Comparison of ENCODE assay signal across 8 mouse cellular contexts in the genomic region with DNA sequence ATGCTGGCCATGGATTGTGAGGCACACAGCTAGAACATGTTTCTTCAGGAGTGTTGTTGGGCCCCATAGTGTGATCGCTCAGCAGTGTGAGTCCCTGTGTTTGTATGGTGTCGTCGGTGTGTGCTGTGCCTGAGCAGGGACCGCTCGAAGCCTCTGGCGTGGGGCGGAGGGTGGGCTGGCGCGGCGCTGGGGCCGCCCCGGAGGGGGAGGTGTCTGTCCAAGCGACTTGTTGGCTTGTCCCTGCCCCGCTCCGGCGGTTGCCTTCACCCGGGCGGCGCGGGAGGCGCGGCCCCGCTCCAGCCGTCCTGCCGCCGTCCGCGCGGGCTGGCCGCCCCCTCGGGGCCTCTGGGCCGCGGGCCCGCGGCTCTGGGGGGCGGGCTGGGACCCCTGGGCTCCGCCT. TPM values are rescaled to one million over a fixed set of nuclear protein-coding genes. Genes with fewer than 3 reads are reported as not detected.
DNase-seq lines count a peak whose midpoint lies in the region; ATAC-seq and TF ChIP-seq lines count a peak whose summit lies in the region.

No protein-coding gene starts in this region.

- no peaks in the 10 kb centered on the region for H3K27me3 ChIP-seq in erythroblast, embryonic 14.5 days (ENCODE audit: control insufficient read depth)
- H3K27me3 ChIP-seq in heart, postnatal 0 days (ENCODE audit: control insufficient read depth, insufficient read depth, low read length): no peaks in the 10 kb centered on the region
- no peaks in the 10 kb centered on the region for H3K27me3 ChIP-seq in stomach, embryonic 16.5 days (ENCODE audit: control insufficient read depth, insufficient read depth, low read length)

- H3K4me1 ChIP-seq in erythroblast, embryonic 14.5 days (ENCODE audit: control insufficient read depth): peaks cover 95% of the 10 kb centered on the region
- peaks cover 75% of the 10 kb centered on the region for H3K4me1 ChIP-seq in heart, postnatal 0 days (ENCODE audit: control insufficient read depth, insufficient read depth)
- H3K4me1 ChIP-seq in stomach, embryonic 16.5 days (ENCODE audit: control insufficient read depth, insufficient read depth, low read length): peaks cover 74% of the 10 kb centered on the region

- H3K9me3 ChIP-seq in erythroblast, embryonic 14.5 days (ENCODE audit: control insufficient read depth, low read length): no peaks in the 10 kb centered on the region
- no peaks in the 10 kb centered on the region for H3K9me3 ChIP-seq in heart, postnatal 0 days (replicated peaks; ENCODE audit: control insufficient read depth, low read length)
- no peaks in the 10 kb centered on the region for H3K9me3 ChIP-seq in stomach, embryonic 16.5 days (replicated peaks; ENCODE audit: control insufficient read depth, low read length)

- peak overlapping the region; percentile 83 for H3K9ac ChIP-seq in heart, postnatal 0 days (replicated peaks; ENCODE audit: low read depth, low read length)
- peak overlapping the region; percentile 88 for H3K9ac ChIP-seq in stomach, embryonic 16.5 days (ENCODE audit: low read length)

- no peak for TF ChIP-seq EP300 in heart, postnatal 0 days (IDR thresholded peaks at IDR 0.05; ENCODE audit: low read depth)

- H3K4me2 ChIP-seq in heart, postnatal 0 days (ENCODE audit: low read depth, low read length): peak overlapping the region; percentile 81
- H3K4me2 ChIP-seq in stomach, embryonic 16.5 days (ENCODE audit: low read depth, low read length): peak overlapping the region; percentile 76

- WGBS in heart, postnatal 0 days: 0% methylated on average over 16 of the region's 37 CpGs
- WGBS in stomach, embryonic 16.5 days: under 1% methylated on average over 37 of the region's 37 CpGs

- DNase-seq in adrenal gland, adult (ENCODE audit: inconsistent age in 2 of 2, low spot score in 1 of 2): peak; percentile 88 to 92
- DNase-seq in heart, postnatal 0 days (ENCODE audit: low spot score): peak; percentile 78
- DNase-seq in kidney, postnatal 25 days: peak; percentile 79 to 91
- DNase-seq in thymus, postnatal 0 days (ENCODE audit: low spot score): no peak
- DNase-seq in right cerebral cortex, postnatal 25 days: no peak

- H3K27ac ChIP-seq in heart, postnatal 0 days (ENCODE audit: low read depth): peak overlapping the region; percentile 93
- peak overlapping the region; percentile 96 for H3K27ac ChIP-seq in stomach, embryonic 16.5 days (ENCODE audit: low read length)

- no peak for TF ChIP-seq CTCF in heart, postnatal 0 days (IDR thresholded peaks at IDR 0.05; ENCODE audit: low read depth)

- peak; percentile 64 for ATAC-seq in heart, postnatal 0 days (ENCODE audit: insufficient read depth, low read depth)
- ATAC-seq in megakaryocyte, adult 5-6 weeks (ENCODE audit: poor library complexity, severe bottlenecking): 0 out of 2 replicates have a peak, but pooled peaks have one; percentile 15
- ATAC-seq in stomach, embryonic 16.5 days (ENCODE audit: insufficient read depth, low FRiP score): peak; percentile 63

- H3K4me3 ChIP-seq in erythroblast, embryonic 14.5 days (replicated peaks): peak overlapping the region; percentile 86
- peak overlapping the region; percentile 77 for H3K4me3 ChIP-seq in heart, postnatal 0 days (ENCODE audit: low read depth, low read length)
- peak overlapping the region; percentile 73 for H3K4me3 ChIP-seq in stomach, embryonic 16.5 days (replicated peaks; ENCODE audit: low read length)

- H3K36me3 ChIP-seq in erythroblast, embryonic 14.5 days (ENCODE audit: control insufficient read depth): peaks cover 60% of the 10 kb centered on the region
- peaks cover 17% of the 10 kb centered on the region for H3K36me3 ChIP-seq in heart, postnatal 0 days (replicated peaks; ENCODE audit: control insufficient read depth, insufficient read depth, low read length)
- no peaks in the 10 kb centered on the region for H3K36me3 ChIP-seq in stomach, embryonic 16.5 days (ENCODE audit: control insufficient read depth, insufficient read depth, low read length)

RNA-seq across cellular contexts. Expression of gene Arhgap23, which starts 24.6 kb away (rescaled TPM):
- 28.7 and 30.6 TPM in 2 replicates for polyA plus RNA-seq in erythroblast, embryonic 14.5 days (2012)
- 44.0 and 53.5 TPM in 2 replicates for total RNA-seq in heart, postnatal 0 days (2014; rRNA removed; ENCODE audit: low replicate concordance)
- 3.7 and 3.8 TPM in 2 replicates for polyA plus RNA-seq in heart, postnatal 0 days (2015; fragmentation: Nextera tagmentation; extraction: Ambion mirVana)
- 7.7 and 9.8 TPM in 2 replicates for total RNA-seq in megakaryocyte, adult 5-6 weeks (2015)
- 5.8 and 9.4 TPM in 2 replicates for total RNA-seq in megakaryocyte, adult 5-6 weeks (2017)
- 4.4 and 4.8 TPM in 2 replicates for polyA plus RNA-seq in stomach, embryonic 16.5 days (2015; fragmentation: Nextera tagmentation; extraction: Ambion mirVana)
- polyA plus RNA-seq in thymus, postnatal 0 days (2015; fragmentation: Nextera tagmentation; extraction: Ambion mirVana): 1.6 and 2.9 TPM in 2 replicates

Comparison
In these comparisons a context has a peak if more than half of its experiments do, and no peak if none do; other contexts are left out.
1. DNase-seq: peak in adrenal gland, adult (2 of 2), heart, postnatal 0 days (single experiment) and kidney, postnatal 25 days (2 of 2); none in thymus, postnatal 0 days (single experiment) and right cerebral cortex, postnatal 25 days (single experiment).
2. Peak in every context shown above with its lines, with median percentiles within 50 percentile points of each other: H3K4me3 ChIP-seq and ATAC-seq.